Mouse (Mus musculus) forebrain, embryonic 15.5 days (tissue): Measurements from ENCODE around the gene Trip11. TPM values are rescaled to one million over a fixed set of nuclear protein-coding genes. Genes with fewer than 3 reads are reported as not detected.

Source experiments
- ATAC-seq: fragments of 200-750 bp; cut with Nextera tagmentation; replicated peaks from 2 replicates; pipeline ENCODE4 v1.8.0; 2017; ENCODE audit warnings: mild to moderate bottlenecking, moderate TSS enrichment, moderate library complexity
- H3K27ac ChIP-seq: fragments of 300-500 bp; sonication (generic); replicated peaks from 2 replicates; pipeline ENCODE4 v1.5.1; 2015; ENCODE audit warnings: mild to moderate bottlenecking, inconsistent platforms
- H3K27me3 ChIP-seq: fragments of 300-500 bp; sonication (generic); 2 replicates; pipeline ENCODE4 v1.6.1; 2015; ENCODE audit warnings: inconsistent platforms
- H3K36me3 ChIP-seq: fragments of 300-500 bp; sonication (generic); 2 replicates; pipeline ENCODE4 v1.6.1; 2015; ENCODE audit warnings: mild to moderate bottlenecking, inconsistent platforms
- H3K4me1 ChIP-seq: fragments of 300-500 bp; sonication (generic); 2 replicates; pipeline ENCODE4 v1.6.1; 2015; ENCODE audit warnings: inconsistent platforms
- H3K4me2 ChIP-seq: fragments of 300-500 bp; sonication (generic); replicated peaks from 2 replicates; pipeline ENCODE4 v1.6.1; 2015; ENCODE audit warnings: mild to moderate bottlenecking, inconsistent platforms
- H3K4me3 ChIP-seq: fragments of 300-500 bp; sonication (generic); 2 replicates; pipeline ENCODE4 v1.5.1; 2015; ENCODE audit warnings: mild to moderate bottlenecking, inconsistent platforms
- H3K9ac ChIP-seq: fragments of 300-500 bp; sonication (generic); replicated peaks from 2 replicates; pipeline ENCODE4 v1.6.1; 2015; ENCODE audit warnings: mild to moderate bottlenecking, inconsistent platforms
- H3K9me3 ChIP-seq: fragments of 300-500 bp; sonication (generic); 2 replicates; pipeline ENCODE4 v1.6.1; 2016; ENCODE audit warnings: inconsistent platforms
- WGBS: fragments of 180-500 bp; shearing (Covaris S2); methylation state at CpG from one replicate; pipeline ENCODE4 v1.1.7; 2015; ENCODE audit warnings: mixed read lengths; 5-methylcytosine and 5-hydroxymethylcytosine counted together
- polyA plus RNA-seq: library from polyadenylated mRNA; unstranded; fragments of >200 nt; fragmentation: Nextera tagmentation; extraction: Ambion mirVana; gene quantifications from 2 replicates; pipeline ENCODE4 v1.2.1, GENCODE M21; 2015

Trip11 gene
- polyA plus RNA-seq, 1 experiment from 2014 or later = 23.7 TPM

DNA sequence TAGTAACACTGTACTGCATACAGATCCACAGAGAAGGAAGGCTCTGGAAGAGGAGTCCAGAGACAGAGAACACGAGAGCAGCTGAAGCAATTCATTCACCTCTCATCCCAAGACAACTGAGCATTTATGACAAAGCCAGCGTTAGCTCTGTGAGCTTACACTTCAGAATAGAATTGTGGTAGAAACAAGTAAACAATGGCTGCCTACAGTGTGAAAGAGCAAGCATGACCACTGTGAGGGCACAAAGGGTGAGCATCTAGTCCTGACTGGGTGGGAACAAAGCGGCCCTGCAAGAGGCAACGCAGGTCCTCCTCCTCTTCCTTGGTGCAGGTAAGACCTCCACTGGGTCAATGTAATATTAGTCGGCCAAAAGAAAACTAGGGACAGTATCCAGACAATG, 22.0 kb downstream of the Trip11 start:
- no peaks in the 10 kb centered on the region for H3K9me3 ChIP-seq
- no peak overlapping the region for H3K9ac ChIP-seq
- H3K4me2 ChIP-seq = no peak overlapping the region
- 80% methylated on average over 5 of the region's 5 CpGs for WGBS
- no peak overlapping the region for H3K27ac ChIP-seq
- no peak overlapping the region for H3K4me3 ChIP-seq
- no peak for ATAC-seq
- H3K27me3 ChIP-seq = no peaks in the 10 kb centered on the region
- H3K36me3 ChIP-seq = peaks cover 55% of the 10 kb centered on the region
- no peaks in the 10 kb centered on the region for H3K4me1 ChIP-seq

DNA sequence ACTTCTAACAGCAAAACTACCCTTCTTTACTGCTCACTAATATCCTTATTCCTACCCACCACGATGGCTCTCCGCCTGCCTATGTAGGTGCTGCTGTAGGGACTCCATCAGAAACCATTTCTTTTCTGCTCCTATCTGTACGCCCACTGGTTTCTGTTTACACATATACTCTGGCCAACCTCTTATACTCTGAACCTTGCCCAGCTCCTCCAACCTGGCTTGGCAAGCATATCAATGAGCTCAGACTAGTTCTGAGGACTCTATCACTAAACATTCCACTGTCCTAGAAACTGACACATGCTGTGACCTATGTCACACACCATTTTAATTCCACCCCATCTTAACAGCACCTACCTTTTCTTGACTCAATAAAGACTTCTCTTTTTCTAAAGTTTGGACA, 23.7 kb downstream of the Trip11 start:
- H3K4me1 ChIP-seq = no peaks in the 10 kb centered on the region
- 96% methylated on average over 3 of the region's 3 CpGs for WGBS
- H3K27ac ChIP-seq = no peak overlapping the region
- no peaks in the 10 kb centered on the region for H3K9me3 ChIP-seq
- H3K27me3 ChIP-seq = no peaks in the 10 kb centered on the region
- no peak overlapping the region for H3K4me2 ChIP-seq
- no peak overlapping the region for H3K9ac ChIP-seq
- peaks cover 67% of the 10 kb centered on the region for H3K36me3 ChIP-seq
- ATAC-seq = no peak
- H3K4me3 ChIP-seq = no peak overlapping the region

DNA sequence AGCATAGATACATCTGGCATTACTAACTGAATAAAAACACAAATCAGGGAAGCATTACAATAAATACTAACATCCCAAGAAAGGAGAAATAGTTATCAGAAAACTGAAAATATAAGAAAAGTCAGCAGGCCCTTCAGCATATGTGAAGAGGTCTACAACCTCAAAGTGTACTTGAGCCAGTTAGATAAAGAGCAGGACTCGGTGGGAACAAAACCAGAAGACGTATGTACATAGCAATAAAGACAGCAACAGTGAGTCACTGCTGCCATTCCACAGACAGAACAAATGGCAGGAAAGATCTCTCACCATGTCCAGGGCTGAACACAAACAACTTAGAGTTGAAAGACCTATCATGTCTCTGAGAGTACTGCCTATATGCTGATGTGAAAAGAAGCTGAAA, 24.8 kb downstream of the Trip11 start:
- ATAC-seq = no peak
- no peak overlapping the region for H3K9ac ChIP-seq
- H3K4me2 ChIP-seq = no peak overlapping the region
- no peaks in the 10 kb centered on the region for H3K27me3 ChIP-seq
- no peaks in the 10 kb centered on the region for H3K9me3 ChIP-seq
- H3K4me1 ChIP-seq = no peaks in the 10 kb centered on the region
- 95% methylated on average over 2 of the region's 2 CpGs for WGBS
- peaks cover 69% of the 10 kb centered on the region for H3K36me3 ChIP-seq
- no peak overlapping the region for H3K27ac ChIP-seq
- no peak overlapping the region for H3K4me3 ChIP-seq

DNA sequence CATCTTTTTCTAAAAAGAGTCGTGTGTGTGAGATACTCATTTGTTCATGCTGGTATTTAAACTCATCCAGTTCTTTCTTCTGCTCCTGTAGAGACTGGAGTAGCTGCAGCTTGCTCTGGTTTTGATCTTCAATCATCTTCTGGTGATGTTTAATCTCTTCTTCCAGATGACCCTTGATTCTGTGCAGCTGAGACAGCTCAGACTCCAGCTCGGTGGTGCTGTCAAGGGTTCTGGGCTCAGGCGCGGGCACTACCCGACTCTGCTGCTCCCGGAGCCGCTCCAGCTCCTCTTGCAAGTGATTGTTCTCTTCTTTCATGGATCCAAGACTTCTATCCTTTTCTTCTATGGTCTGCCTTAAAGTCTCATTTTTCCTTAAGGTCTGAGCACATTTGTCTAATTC, 28.1 kb downstream of the Trip11 start:
- Histone ChIP-seq H3K27me3 (no peaks in the 10 kb centered on the region), H3K4me1 (no peaks in the 10 kb centered on the region), H3K4me3 (no peak overlapping the region), H3K9me3 (no peaks in the 10 kb centered on the region), H3K27ac (no peak overlapping the region), H3K36me3 (peaks cover 55% of the 10 kb centered on the region), H3K9ac (no peak overlapping the region), H3K4me2 (no peak overlapping the region)
- ATAC-seq = no peak
- 91% methylated on average over 7 of the region's 7 CpGs for WGBS

DNA sequence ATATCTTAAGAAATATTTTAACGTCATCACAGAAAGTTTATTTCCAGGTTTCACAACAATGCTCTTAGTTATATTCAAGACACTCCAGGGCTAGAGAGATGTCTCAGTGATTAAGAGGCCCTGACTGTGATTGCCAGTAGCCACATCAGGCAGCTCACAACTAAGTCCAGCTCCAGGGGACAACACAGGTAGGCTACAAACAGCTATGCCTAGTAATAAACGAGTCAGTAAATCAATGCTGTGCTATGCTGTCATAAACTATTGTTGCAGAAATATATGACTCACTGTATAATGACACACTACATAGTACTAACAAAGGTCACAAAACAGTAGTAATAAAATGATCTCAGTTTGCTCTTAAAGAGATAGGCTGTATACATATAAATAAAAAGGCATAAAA, 36.7 kb downstream of the Trip11 start:
- Histone ChIP-seq H3K27ac (no peak overlapping the region), H3K9ac (no peak overlapping the region), H3K36me3 (peaks cover 38% of the 10 kb centered on the region), H3K27me3 (no peaks in the 10 kb centered on the region), H3K9me3 (no peaks in the 10 kb centered on the region), H3K4me1 (no peaks in the 10 kb centered on the region), H3K4me3 (no peak overlapping the region), H3K4me2 (no peak overlapping the region)
- ATAC-seq = no peak
- WGBS = 91% methylated on average over 2 of the region's 2 CpGs

DNA sequence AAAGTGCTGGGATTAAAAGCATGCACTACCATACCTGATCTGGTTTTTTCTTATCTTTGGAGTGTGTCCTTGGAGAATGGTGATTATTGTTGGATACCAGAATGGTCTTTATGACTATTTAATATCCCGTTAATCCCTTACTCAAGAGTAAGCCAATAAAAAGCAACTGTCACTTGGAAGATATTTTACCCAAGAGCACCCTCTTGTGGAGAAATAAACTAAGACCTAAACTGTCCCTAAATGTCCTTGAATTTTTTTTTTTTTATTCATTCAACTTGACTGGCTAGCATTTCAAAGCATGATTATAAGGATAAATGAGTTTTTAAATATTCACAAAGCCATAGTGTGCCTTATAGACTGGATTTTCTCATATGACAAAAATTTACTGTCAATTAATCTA, 38.0 kb downstream of the Trip11 start:
- Histone ChIP-seq H3K9ac (no peak overlapping the region), H3K4me3 (no peak overlapping the region), H3K27me3 (no peaks in the 10 kb centered on the region), H3K9me3 (no peaks in the 10 kb centered on the region), H3K4me2 (no peak overlapping the region), H3K27ac (no peak overlapping the region), H3K36me3 (peaks cover 40% of the 10 kb centered on the region), H3K4me1 (no peaks in the 10 kb centered on the region)
- ATAC-seq = no peak
- 70% methylated on average over 1 of the region's 1 CpGs for WGBS

DNA sequence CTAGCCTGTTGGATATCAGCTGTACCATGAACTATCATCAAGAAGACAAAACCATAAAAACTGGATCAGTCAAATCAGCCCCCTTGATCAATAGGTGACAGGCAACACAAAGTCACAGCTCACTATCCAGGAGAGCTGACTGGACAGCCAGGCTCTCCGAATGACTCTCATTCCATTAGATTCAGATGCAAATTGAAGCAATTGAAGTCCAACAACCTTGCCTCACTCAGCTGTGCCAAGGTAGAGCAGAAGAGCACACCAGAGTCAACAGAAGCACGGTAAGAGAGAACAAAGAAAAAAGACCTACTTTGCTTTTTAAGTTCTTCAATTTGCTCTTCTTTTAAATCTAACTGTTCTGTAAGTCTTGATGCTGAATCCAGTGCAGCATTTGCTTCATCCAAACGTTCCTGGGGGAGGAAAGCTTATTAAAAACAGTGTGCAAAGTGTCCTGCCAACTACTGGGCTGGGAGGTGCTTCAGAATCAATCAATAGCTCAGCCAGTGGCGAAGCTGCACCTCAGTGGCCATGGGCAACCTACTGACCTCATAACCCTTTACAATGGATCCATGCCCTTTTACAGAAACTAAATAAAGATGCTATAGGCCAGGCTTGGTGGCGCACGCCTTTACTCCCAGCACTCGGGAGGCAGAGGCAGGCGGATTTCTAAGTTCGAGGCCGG, 50.6 kb downstream of the Trip11 start:
- Histone ChIP-seq H3K9ac (no peak overlapping the region), H3K36me3 (peaks cover 13% of the 10 kb centered on the region; the same call in 1 of the 2 replicates), H3K27ac (no peak overlapping the region), H3K27me3 (no peaks in the 10 kb centered on the region), H3K4me1 (no peaks in the 10 kb centered on the region), H3K9me3 (no peaks in the 10 kb centered on the region), H3K4me2 (no peak overlapping the region), H3K4me3 (no peak overlapping the region)
- WGBS = 86% methylated on average over 10 of the region's 10 CpGs
- no peak for ATAC-seq

DNA sequence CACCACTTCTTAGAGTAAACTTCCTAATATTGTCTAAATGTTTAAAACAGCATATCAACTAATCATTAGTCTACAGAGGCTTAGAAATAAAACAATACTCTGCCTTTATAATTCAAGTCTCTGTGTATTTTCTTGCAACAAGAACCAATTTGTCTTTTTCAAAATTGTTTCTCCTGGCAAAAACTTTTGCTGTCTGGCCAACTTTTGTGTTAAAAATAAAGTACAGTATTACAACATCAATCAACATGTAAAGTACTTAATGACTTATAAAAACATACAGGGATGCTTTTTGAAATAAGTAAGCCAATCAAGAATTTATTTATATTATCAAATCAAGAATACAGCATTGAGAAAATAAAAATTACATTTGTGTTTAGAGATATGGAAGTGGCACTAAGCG, 52.8 kb downstream of the Trip11 start:
- Histone ChIP-seq H3K4me1 (no peaks in the 10 kb centered on the region), H3K9ac (no peak overlapping the region), H3K27ac (no peak overlapping the region), H3K9me3 (no peaks in the 10 kb centered on the region), H3K27me3 (no peaks in the 10 kb centered on the region), H3K4me3 (no peak overlapping the region), H3K36me3 (peaks cover 11% of the 10 kb centered on the region; the same call in 1 of the 2 replicates), H3K4me2 (no peak overlapping the region)
- 98% methylated on average over 1 of the region's 1 CpGs for WGBS
- ATAC-seq = no peak

DNA sequence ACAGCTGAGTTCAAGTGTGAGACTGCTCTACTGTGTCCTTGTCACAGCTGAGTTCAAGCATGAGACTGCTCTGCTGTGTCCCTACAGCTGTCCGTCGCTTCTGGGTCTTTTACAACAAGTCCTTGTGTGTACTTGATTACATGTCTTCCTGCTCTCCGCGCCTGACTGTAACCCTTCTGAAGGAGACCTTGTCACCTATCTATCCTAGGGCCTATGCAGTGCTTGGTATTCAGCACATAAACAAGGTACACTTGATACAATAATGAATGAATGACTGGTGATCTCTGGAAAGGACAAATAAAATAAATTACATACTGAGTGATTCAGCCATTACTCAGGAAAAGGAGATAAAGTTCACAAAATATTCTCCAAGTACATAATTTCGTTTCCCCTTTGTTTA, 55.1 kb downstream of the Trip11 start:
- no peak for ATAC-seq
- no peak overlapping the region for H3K9ac ChIP-seq
- H3K27ac ChIP-seq = no peak overlapping the region
- no peaks in the 10 kb centered on the region for H3K4me1 ChIP-seq
- H3K4me2 ChIP-seq = no peak overlapping the region
- WGBS = 95% methylated on average over 5 of the region's 5 CpGs
- 0 out of 2 replicates have a peak, but pooled peaks cover 8% of the 10 kb centered on the region for H3K36me3 ChIP-seq
- no peak overlapping the region for H3K4me3 ChIP-seq
- no peaks in the 10 kb centered on the region for H3K9me3 ChIP-seq
- no peaks in the 10 kb centered on the region for H3K27me3 ChIP-seq

DNA sequence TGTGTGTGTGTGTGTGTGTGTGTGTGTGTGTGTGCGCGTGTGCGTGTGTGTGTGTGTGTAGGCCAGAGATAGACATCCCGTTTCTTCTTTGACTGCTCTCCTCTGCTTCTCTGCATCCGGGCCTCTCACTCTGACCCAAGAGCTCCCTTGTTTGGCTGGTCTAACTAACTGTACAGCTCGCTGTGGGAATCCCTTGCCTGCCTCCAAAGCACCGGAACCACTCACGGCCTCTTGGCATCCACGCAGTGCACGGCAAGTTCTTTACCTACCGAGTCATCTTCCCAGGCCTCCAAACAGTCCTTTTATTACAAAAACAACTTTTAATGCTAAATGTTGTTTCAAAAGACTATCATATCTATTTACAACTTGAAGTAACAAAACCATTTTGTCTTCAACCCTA, 58.7 kb downstream of the Trip11 start:
- H3K4me2 ChIP-seq = no peak overlapping the region
- no peak for ATAC-seq
- no peaks in the 10 kb centered on the region for H3K27me3 ChIP-seq
- 94% methylated on average over 11 of the region's 11 CpGs for WGBS
- H3K4me3 ChIP-seq = no peak overlapping the region
- no peak overlapping the region for H3K27ac ChIP-seq
- H3K4me1 ChIP-seq = no peaks in the 10 kb centered on the region
- H3K9me3 ChIP-seq = no peaks in the 10 kb centered on the region
- no peaks in the 10 kb centered on the region for H3K36me3 ChIP-seq
- no peak overlapping the region for H3K9ac ChIP-seq

DNA sequence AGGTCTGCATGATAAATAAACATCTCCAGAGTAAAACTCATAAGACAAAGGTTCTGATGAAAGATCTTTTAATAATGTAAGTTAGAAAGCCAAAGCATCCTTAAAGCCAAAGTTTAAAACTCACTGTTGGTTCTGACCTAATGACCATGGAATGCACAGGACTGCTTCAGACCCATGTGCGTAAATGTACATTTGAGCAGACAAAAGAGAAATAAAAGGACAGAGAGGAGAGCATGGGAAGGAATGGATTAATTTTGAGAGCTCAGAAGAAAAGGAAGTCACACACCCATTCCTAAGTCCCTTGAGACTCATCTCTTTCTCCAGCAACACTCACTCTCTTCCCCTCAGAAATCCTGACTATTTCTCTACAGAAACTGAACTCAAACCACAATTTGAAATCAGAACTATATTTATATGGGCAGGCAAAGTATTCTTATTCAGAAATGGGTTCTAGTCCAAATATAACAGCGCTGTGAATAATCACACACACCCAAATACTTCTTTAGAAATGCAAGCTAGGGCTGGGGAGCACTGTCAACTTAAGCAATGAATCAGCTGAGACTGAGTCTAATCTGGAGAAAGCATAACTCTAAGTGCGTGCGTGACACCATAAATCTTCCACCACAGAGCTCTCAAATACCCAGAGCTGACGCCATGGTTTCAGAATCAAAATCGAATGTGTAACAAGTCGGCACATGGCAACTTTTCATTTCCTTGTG, 61.1 kb downstream of the Trip11 start:
- H3K27me3 ChIP-seq = no peaks in the 10 kb centered on the region
- no peaks in the 10 kb centered on the region for H3K36me3 ChIP-seq
- H3K9me3 ChIP-seq = no peaks in the 10 kb centered on the region
- H3K4me3 ChIP-seq = no peak overlapping the region
- 95% methylated on average over 7 of the region's 7 CpGs for WGBS
- H3K27ac ChIP-seq = no peak overlapping the region
- no peak overlapping the region for H3K4me2 ChIP-seq
- no peak overlapping the region for H3K9ac ChIP-seq
- H3K4me1 ChIP-seq = no peaks in the 10 kb centered on the region
- no peak for ATAC-seq

DNA sequence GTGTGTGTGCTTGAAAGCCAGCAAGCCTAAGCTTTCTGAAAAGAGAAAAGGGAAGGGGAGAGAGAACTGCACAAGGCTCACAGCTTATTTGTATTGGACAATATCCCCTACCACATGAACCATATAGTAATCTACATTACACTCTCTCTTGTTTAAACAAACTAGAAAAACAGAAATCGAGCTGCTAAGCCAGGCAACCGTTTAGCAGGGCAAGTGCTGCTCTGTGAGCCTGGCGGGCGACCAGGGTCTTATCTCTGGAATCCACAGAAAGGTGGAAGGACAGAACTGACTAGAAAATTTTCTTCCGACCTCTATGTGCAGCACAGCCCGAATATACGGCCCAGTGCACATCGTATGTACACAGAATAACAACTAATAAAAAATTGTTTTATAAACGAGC, 61.8 kb downstream of the Trip11 start:
- Histone ChIP-seq H3K9ac (no peak overlapping the region), H3K27ac (no peak overlapping the region), H3K4me2 (no peak overlapping the region), H3K4me1 (no peaks in the 10 kb centered on the region), H3K36me3 (no peaks in the 10 kb centered on the region), H3K4me3 (no peak overlapping the region), H3K27me3 (no peaks in the 10 kb centered on the region), H3K9me3 (no peaks in the 10 kb centered on the region)
- ATAC-seq = no peak
- 88% methylated on average over 9 of the region's 9 CpGs for WGBS
